In genomic region chr16:92316049-92316738, GRCm38 (mm10) we compare ENCODE assay signal across 22 mouse cellular contexts. TPM values are rescaled to one million over a fixed set of nuclear protein-coding genes. Genes with fewer than 3 reads are reported as not detected.
DNase-seq lines count a peak whose midpoint lies in the region; ATAC-seq lines count a peak whose summit lies in the region.
"Had no signal": no experiment of that assay in that cellular context is flagged by ENCODE, and none has a peak within 500 bp of the region (broad histone marks: within the 10 kb centered on the region; RNA-seq: fewer than 3 reads in every experiment).

No protein-coding gene starts in this region.

- H3K4me2 ChIP-seq in intestine, embryonic 15.5 days (replicated peaks) = no peak overlapping the region
- H3K4me2 ChIP-seq: embryonic facial prominence, embryonic 12.5 days; forebrain, embryonic 12.5 days; heart, embryonic 13.5 days; hindbrain, embryonic 15.5 days had no signal

- DNase-seq in ovary, postnatal 36 days (ENCODE audit: low spot score) = peak; percentile 37
- DNase-seq in ovary, adult 18-20 months (ENCODE audit: low spot score) = no peak
- DNase-seq in adrenal gland, postnatal 10 days = peak; percentile 41
- no peak for DNase-seq in cerebellum, adult 9-10 months
- DNase-seq in lung, postnatal 36 days = no peak
- DNase-seq in kidney, adult 18-20 months = no peak
- DNase-seq: cerebellum, adult 2 months; cerebellum, postnatal 14 days; forebrain, postnatal 0 days; gastrocnemius, postnatal 14 days; heart, postnatal 36 days; kidney, adult 2 months had no signal

- 0 out of 2 replicates have a peak, but pooled peaks cover 3% of the 10 kb centered on the region for H3K4me1 ChIP-seq in intestine, embryonic 15.5 days (replicated peaks)

- no peaks in the 10 kb centered on the region for H3K27me3 ChIP-seq in intestine, embryonic 15.5 days (replicated peaks)
- H3K27me3 ChIP-seq: embryonic facial prominence, embryonic 12.5 days; forebrain, embryonic 12.5 days; heart, embryonic 13.5 days; hindbrain, embryonic 15.5 days had no signal

- peak; percentile 54 for ATAC-seq in intestine, embryonic 15.5 days
- ATAC-seq: forebrain, postnatal 0 days had no signal

- H3K27ac ChIP-seq in intestine, embryonic 15.5 days = no peak overlapping the region
- H3K27ac ChIP-seq: embryonic facial prominence, embryonic 12.5 days; forebrain, embryonic 12.5 days; heart, embryonic 13.5 days; hindbrain, embryonic 15.5 days had no signal

- 71% methylated on average over 7 of the region's 7 CpGs for WGBS in intestine, embryonic 15.5 days

- H3K9me3 ChIP-seq in intestine, embryonic 15.5 days = no peaks in the 10 kb centered on the region
- H3K9me3 ChIP-seq: embryonic facial prominence, embryonic 12.5 days; forebrain, embryonic 12.5 days; G1E; heart, embryonic 13.5 days; hindbrain, embryonic 15.5 days had no signal

- peaks cover 4% of the 10 kb centered on the region; the same call in 1 of the 2 replicates for H3K36me3 ChIP-seq in intestine, embryonic 15.5 days

- no peak overlapping the region for H3K4me3 ChIP-seq in intestine, embryonic 15.5 days (replicated peaks)
- H3K4me3 ChIP-seq: embryonic facial prominence, embryonic 12.5 days; forebrain, embryonic 12.5 days; heart, embryonic 13.5 days; hindbrain, embryonic 15.5 days had no signal

- H3K9ac ChIP-seq in intestine, embryonic 15.5 days = no peak overlapping the region
- H3K9ac ChIP-seq: embryonic facial prominence, embryonic 12.5 days; forebrain, embryonic 12.5 days; forebrain, postnatal 0 days; heart, embryonic 13.5 days; hindbrain, embryonic 15.5 days had no signal

RNA-seq across cellular contexts. Expression of gene Fam243, which starts 5.0 kb away (rescaled TPM):
- not detected for total RNA-seq in adrenal gland, postnatal 10 days (2021)
- polyA plus RNA-seq in intestine, embryonic 15.5 days (2015; fragmentation: Nextera tagmentation; extraction: Ambion mirVana) = not detected in 2 replicates
- total RNA-seq: common myeloid progenitor, adult 5-6 weeks; forebrain, postnatal 0 days; gastrocnemius, adult 18-20 months; gastrocnemius, postnatal 14 days; granulocyte monocyte progenitor cell, adult 5-6 weeks had no signal
- polyA plus RNA-seq: cerebellum, adult 2 months; embryonic facial prominence, embryonic 12.5 days; forebrain, embryonic 12.5 days; forebrain, postnatal 0 days; G1E; heart, embryonic 13.5 days; hindbrain, embryonic 11.5 days; hindbrain, embryonic 15.5 days had no signal

RNA-seq across cellular contexts. Expression of gene Smim11, which starts 15.1 kb away (rescaled TPM):
- total RNA-seq in adrenal gland, postnatal 10 days (2021) = 10 to 100 TPM; 50.7 to 53.0 TPM
- polyA plus RNA-seq in intestine, embryonic 15.5 days (2015; fragmentation: Nextera tagmentation; extraction: Ambion mirVana) = 110 and 128 TPM in 2 replicates

RNA-seq across cellular contexts. Expression of gene Kcne2, which starts 24.0 kb away (rescaled TPM):
- not detected for total RNA-seq in adrenal gland, postnatal 10 days (2021)
- 0.37 TPM in 1 of 2 replicates, not detected in the other for polyA plus RNA-seq in intestine, embryonic 15.5 days (2015; fragmentation: Nextera tagmentation; extraction: Ambion mirVana)
- total RNA-seq: common myeloid progenitor, adult 5-6 weeks; gastrocnemius, adult 18-20 months; gastrocnemius, postnatal 14 days; granulocyte monocyte progenitor cell, adult 5-6 weeks; heart, postnatal 36 days had no signal
- polyA plus RNA-seq: G1E; kidney, adult 2 months had no signal

RNA-seq across cellular contexts. Expression of gene Kcne1, which starts 43.1 kb away (rescaled TPM):
- not detected for total RNA-seq in adrenal gland, postnatal 10 days (2021)
- 0.25 TPM in 1 of 2 replicates, not detected in the other for polyA plus RNA-seq in intestine, embryonic 15.5 days (2015; fragmentation: Nextera tagmentation; extraction: Ambion mirVana)
- total RNA-seq: common myeloid progenitor, adult 5-6 weeks; forebrain, postnatal 0 days; gastrocnemius, adult 18-20 months; gastrocnemius, postnatal 14 days; granulocyte monocyte progenitor cell, adult 5-6 weeks had no signal
- polyA plus RNA-seq: forebrain, postnatal 0 days; G1E had no signal

Comparison
In these comparisons a context has a peak if more than half of its experiments do, and no peak if none do; other contexts are left out.
1. DNase-seq: peak in ovary, postnatal 36 days (single experiment) and adrenal gland, postnatal 10 days (single experiment); none in ovary, adult 18-20 months (single experiment), cerebellum, adult 9-10 months (single experiment), lung, postnatal 36 days (single experiment) and kidney, adult 18-20 months (single experiment).